Mouse (Mus musculus) cortical plate, adult 2 months (tissue): Measurements from ENCODE around the gene Lrrk1. TPM values are rescaled to one million over a fixed set of nuclear protein-coding genes. Genes with fewer than 3 reads are reported as not detected.

ENCODE experiments used
- H3K27ac ChIP-seq: fragments of 200-500 bp; 2 replicates; pipeline ENCODE4 v1.5.1; 2012; ENCODE audit warnings: low read length, control low read depth, inconsistent platforms; ENCODE audit not compliant: insufficient read depth
- H3K4me1 ChIP-seq: fragments of 200-500 bp; 2 replicates; pipeline ENCODE4 v1.6.1; 2011; ENCODE audit warnings: low read length; ENCODE audit not compliant: control insufficient read depth, insufficient read depth
- H3K4me3 ChIP-seq: fragments of 200-500 bp; 2 replicates; pipeline ENCODE4 v1.5.1; 2011; ENCODE audit warnings: mild to moderate bottlenecking, low read length, control low read depth; ENCODE audit not compliant: insufficient read depth
- CTCF ChIP-seq: fragments of 200-500 bp; IDR thresholded peaks from 2 replicates; pipeline ENCODE4 v1.5.1; 2011; ENCODE audit warnings: mild to moderate bottlenecking, control low read depth, low read length; ENCODE audit not compliant: insufficient read depth; ENCODE audit errors: extremely low read depth
- POLR2A ChIP-seq: fragments of 200-500 bp; IDR thresholded peaks from 2 replicates; pipeline ENCODE4 v1.6.1; 2011; ENCODE audit warnings: mild to moderate bottlenecking, low read length, control low read depth; ENCODE audit not compliant: insufficient read depth; ENCODE audit errors: extremely low read depth
- polyA plus RNA-seq: library from polyadenylated mRNA; depleted of rRNA; stranded (reverse); fragments of >200 nt; gene quantifications from 2 replicates; pipeline ENCODE4 v1.2.3, GENCODE M21; 2012

Gene Lrrk1
- polyA plus RNA-seq, 1 experiment, result 3.5 TPM

DNA sequence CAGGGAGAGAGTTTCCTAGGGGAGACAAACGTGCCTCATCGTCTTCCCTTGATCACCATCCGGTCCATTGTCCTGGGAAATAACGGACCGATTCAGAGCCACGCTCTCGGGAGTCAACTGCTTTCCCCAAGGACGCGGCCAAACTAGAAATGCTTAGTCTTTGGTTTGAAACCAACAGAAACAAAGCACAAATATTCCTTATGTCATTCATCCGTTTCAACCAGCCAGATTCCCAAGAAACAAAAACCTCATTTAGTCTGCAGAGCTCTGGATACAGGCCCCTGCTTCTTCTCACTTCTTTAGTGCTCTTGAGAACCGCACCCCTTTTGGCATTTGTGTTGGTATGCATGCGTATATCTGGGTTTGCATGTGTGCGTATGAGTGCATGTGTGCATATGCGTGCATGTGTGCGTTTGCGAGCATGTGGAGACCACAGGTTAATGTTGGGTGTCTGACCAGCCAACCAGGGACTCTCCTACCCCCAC, 82.4 kb downstream of the Lrrk1 start:
- TF ChIP-seq POLR2A (no peak), CTCF (no peak)
- no peak overlapping the region for H3K27ac ChIP-seq
- no peaks in the 10 kb centered on the region for H3K4me1 ChIP-seq
- H3K4me3 ChIP-seq, result no peak overlapping the region

DNA sequence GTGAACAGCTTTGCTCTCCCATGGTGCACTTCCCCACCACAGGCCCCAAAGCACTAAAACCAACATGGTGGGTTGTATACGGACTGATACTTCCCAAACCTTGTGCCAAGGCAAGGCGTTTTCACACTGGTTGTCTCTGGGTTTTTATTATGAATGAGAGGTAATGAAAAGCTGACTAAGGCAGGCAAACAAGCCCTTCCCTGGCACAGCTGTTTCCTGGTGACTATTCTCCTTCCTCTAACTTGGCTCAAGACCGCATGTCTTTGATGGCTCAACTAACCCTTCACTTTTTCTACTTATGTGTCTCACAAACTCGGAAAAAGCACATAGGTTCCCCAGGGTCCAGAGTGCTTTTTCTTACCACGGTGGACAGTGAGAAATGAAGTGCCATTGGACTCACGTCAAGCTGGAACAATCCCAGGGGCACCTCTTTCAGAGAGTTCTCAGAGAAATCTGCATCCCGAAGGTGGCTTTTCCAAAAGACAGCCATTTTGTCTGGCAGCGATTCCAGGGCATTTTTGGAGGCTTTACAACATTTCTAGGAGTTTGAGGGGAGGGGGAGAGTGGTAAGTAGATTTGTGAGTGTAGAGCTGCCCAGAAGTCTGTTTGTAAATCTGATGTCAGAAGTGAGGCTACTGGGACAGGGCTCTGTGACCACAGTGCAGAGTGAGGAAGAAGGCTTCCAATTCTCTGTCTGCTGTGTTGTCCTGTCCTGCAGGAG, 83.0 kb downstream of the Lrrk1 start:
- Histone ChIP-seq H3K4me1 (no peaks in the 10 kb centered on the region), H3K27ac (no peak overlapping the region), H3K4me3 (no peak overlapping the region)
- TF ChIP-seq POLR2A, result no peak
- TF ChIP-seq CTCF, result no peak

DNA sequence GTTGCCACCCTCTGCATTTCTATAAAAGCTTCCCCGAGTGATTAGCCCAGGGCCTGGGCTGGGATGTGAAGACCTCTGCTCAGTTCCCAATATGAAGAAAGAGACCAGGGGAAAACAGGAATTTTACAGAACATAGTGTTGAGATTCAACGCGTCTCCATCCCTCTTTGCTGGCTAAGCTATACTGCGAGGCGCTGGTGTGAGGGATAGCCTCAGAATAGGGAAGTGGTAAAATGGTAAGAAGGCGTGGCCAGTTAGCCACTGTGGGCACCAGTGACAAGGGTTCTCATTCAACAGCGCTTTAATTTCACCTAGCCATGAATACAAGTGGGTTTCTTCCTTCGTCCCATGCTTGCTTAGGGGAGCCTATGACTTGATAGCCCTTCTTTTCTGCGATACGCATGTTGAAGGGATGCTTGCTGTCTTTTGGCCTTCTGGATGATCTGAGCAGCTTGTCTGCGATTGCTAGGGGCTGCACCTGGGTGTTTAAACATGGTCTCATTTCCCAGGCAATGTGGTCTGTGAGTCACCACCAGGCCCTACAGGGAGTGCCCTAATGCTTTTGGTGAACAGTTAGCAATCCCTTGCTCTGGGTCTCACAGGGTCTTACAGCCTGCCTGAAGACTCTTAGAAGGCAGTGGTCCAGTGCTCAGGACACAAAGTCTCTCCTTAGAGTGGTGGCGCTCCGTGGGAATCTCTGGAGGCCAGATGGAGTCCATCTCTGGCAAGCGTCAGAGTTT, 84.1 kb downstream of the Lrrk1 start:
- Histone ChIP-seq H3K27ac (no peak overlapping the region), H3K4me1 (no peaks in the 10 kb centered on the region), H3K4me3 (no peak overlapping the region)
- TF ChIP-seq POLR2A, result no peak
- no peak for TF ChIP-seq CTCF

DNA sequence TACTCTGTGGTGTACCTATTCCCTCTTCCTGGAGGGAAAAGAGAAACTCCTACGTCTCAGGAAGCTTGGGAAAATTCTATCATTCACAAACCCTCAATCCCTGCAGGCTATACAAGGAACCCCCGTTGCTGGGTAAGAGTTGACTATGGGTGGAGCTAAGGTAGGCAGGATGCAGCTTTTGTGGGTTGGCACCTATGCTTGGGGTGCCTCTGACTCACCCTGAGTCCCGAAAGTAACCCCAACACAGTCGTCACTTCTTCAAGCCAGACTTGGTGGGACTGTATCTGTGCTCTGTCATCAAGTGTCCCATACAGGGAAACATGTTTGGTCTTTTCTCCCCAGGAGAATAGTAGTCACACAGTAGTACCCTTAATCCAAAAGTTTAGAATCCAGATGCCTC, 86.7 kb downstream of the Lrrk1 start:
- Histone ChIP-seq H3K4me1 (no peaks in the 10 kb centered on the region), H3K4me3 (no peak overlapping the region), H3K27ac (no peak overlapping the region)
- no peak for TF ChIP-seq CTCF
- TF ChIP-seq POLR2A, result no peak

DNA sequence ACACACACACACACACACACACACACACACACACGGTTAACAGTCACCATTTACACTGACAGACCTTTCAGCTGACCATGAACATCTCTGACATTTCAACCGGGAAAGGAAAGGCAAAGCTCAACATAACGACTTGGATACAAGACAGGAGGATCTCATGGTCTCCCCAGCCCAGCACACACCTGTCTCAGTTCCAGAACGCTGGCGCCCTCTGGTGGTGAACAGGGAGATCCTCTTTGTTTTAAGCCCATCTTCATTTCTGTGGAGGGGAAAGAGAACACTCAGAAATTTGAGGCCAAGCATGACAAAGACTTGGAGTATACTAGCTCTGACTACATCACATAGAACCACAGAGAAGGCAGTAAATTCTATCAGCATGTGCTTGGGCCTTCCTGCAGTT, 87.5 kb downstream of the Lrrk1 start:
- no peak for TF ChIP-seq POLR2A
- peak; percentile 87 for TF ChIP-seq CTCF
- Histone ChIP-seq H3K4me1 (no peaks in the 10 kb centered on the region), H3K4me3 (no peak overlapping the region), H3K27ac (no peak overlapping the region)

DNA sequence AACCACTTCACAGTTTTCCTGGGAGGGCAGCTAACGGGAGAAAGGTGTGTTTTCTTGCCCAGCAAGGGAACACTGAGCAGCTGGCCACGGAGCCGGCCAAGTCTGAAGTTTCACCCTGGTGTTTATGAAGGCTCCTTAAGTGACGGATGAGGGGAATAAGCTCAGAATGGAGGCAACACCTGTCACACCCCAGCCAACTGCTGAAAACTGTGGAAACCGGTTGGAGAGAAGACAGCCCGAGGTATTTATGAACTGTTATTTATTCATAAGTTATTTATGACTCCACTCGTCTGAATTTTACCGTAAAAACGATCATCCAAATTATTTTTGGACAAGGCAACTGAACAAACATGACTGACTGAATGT, 90.5 kb downstream of the Lrrk1 start:
- no peak for TF ChIP-seq POLR2A
- no peak for TF ChIP-seq CTCF
- no peak overlapping the region for H3K27ac ChIP-seq
- no peaks in the 10 kb centered on the region for H3K4me1 ChIP-seq
- H3K4me3 ChIP-seq, result no peak overlapping the region

DNA sequence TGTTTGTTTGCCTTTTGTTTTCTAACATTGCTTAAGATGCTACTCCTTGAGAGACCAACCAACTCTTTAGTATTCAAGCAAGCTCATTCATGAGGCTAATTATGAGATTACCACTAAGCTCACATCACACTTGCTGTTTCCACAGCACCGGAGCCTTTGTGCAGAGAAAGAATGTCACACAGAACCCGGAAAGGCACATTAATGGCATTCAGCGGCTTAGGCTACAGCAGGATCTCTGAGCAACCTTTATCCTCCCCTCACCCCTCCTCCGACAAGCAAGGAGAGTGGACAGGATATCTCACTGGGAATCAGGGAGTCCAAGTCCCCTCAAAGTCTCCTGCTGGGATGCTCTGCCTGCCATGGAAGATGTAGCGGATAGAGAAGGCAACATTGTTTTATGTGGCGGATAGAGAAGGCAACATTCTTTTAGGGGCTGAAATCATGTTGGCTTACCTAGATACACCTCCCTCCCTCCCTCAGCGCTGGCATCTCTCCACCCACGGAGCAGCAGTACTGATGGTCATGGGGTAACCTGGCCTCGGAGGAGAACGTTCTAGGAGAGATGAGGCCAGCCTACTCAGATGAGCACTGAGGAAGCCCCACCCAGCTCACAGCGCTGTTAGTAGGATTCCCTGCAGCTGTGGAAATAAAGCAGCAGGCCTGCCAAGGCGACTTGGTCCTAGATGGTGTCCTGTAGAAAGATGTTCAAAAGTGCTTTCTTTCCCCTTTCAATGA, 91.1 kb downstream of the Lrrk1 start:
- no peak for TF ChIP-seq CTCF
- no peak for TF ChIP-seq POLR2A
- Histone ChIP-seq H3K4me3 (no peak overlapping the region), H3K4me1 (no peaks in the 10 kb centered on the region), H3K27ac (no peak overlapping the region)

DNA sequence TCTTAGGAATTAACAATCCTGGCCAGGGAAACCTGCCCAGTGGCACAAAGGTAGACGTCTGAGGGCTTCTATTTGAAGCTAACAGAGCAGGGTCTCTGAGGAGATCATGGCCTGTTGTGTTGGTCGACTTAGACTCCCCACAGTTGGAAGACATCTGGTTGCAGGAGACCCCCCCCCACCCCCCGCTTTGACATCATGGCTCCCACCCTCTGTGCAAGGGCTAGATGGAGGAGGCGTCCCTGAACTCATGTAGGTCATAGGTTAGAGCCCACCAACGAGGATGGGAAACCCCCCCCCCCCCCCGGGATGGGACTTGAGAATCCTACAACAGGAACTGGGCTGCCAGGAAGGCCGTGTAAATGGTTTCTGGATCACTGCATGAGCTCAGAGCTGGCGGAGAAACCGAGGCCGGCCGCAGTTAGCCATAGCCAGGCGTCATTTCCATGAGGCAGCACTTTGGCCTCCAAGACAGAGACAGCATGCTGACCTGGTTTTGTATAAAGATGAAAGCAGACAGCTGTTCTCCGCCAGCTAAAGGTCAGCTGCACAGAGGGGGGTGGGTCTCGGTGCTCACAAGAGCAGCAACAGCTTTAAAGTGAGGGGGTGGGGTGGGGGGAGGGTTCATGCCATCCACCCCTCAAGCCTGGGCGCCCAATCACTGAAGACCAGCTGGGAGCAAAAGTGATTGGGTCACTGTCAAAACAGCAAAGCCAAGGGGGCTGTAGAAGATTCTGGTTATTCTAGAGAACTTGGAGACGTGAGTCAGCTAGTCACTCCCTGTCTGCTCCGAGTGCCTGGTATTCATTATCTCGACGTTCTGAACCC, 95.4 kb downstream of the Lrrk1 start:
- H3K4me1 ChIP-seq, result no peaks in the 10 kb centered on the region
- no peak overlapping the region for H3K27ac ChIP-seq
- no peak overlapping the region for H3K4me3 ChIP-seq
- TF ChIP-seq CTCF, result no peak
- TF ChIP-seq POLR2A, result no peak

DNA sequence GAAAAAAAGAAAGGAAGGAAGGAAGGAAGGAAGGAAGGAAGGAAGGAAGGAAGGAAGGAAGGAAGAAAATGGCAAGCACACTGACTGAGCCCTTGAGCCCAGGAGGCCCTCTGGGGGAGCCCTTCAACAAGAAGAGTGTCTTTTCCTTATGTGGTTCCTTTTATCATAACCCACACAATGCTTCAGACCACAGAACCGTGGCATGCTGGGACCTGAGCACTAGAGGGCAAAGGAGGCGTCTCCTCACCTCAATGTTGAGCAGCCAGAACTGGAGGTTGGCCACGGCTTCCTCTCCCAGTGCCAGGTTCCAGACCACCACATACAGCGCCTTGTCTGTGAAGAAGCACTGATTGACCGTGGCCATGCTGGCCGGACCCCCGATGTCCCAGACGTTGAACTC, 96.1 kb downstream of the Lrrk1 start:
- TF ChIP-seq CTCF, result no peak
- TF ChIP-seq POLR2A, result no peak
- no peak overlapping the region for H3K4me3 ChIP-seq
- H3K27ac ChIP-seq, result no peak overlapping the region
- H3K4me1 ChIP-seq, result no peaks in the 10 kb centered on the region
